Mouse (Mus musculus) kidney, embryonic 15.5 days (tissue): ENCODE measurements around the gene Pdzd2. TPM values are rescaled to one million over a fixed set of nuclear protein-coding genes. Genes with fewer than 3 reads are reported as not detected.

Source experiments
- ATAC-seq: fragments of 200-750 bp; cut with Nextera tagmentation; replicated peaks from 2 replicates; pipeline ENCODE4 v1.8.0; 2017; ENCODE audit warnings: moderate TSS enrichment; ENCODE audit not compliant: low FRiP score
- H3K27ac ChIP-seq: fragments of 300-500 bp; sonication (generic); 2 replicates; pipeline ENCODE4 v1.5.1; 2015; ENCODE audit warnings: mild to moderate bottlenecking, inconsistent platforms
- H3K27me3 ChIP-seq: fragments of 300-500 bp; sonication (generic); 2 replicates; pipeline ENCODE4 v1.6.1; 2015; ENCODE audit warnings: inconsistent platforms
- H3K36me3 ChIP-seq: fragments of 300-500 bp; sonication (generic); 2 replicates; pipeline ENCODE4 v1.6.1; 2015; ENCODE audit warnings: inconsistent platforms
- H3K4me1 ChIP-seq: fragments of 300-500 bp; sonication (generic); 2 replicates; pipeline ENCODE4 v1.6.1; 2015; ENCODE audit warnings: inconsistent platforms
- H3K4me2 ChIP-seq: fragments of 300-500 bp; sonication (generic); 2 replicates; pipeline ENCODE4 v1.6.1; 2015; ENCODE audit warnings: moderate library complexity, mild to moderate bottlenecking, inconsistent platforms
- H3K4me3 ChIP-seq: fragments of 300-500 bp; sonication (generic); replicated peaks from 2 replicates; pipeline ENCODE4 v1.5.1; 2015; ENCODE audit warnings: mild to moderate bottlenecking, inconsistent platforms
- H3K9ac ChIP-seq: fragments of 300-500 bp; sonication (generic); 2 replicates; pipeline ENCODE4 v1.6.1; 2015; ENCODE audit warnings: mild to moderate bottlenecking, inconsistent platforms
- H3K9me3 ChIP-seq: fragments of 300-500 bp; sonication (generic); replicated peaks from 2 replicates; pipeline ENCODE4 v1.6.1; 2016; ENCODE audit warnings: inconsistent platforms
- WGBS: fragments of 180-500 bp; shearing (Covaris S2); methylation state at CpG from one replicate; pipeline ENCODE4 v1.1.7; 2015; ENCODE audit warnings: mixed read lengths; 5-methylcytosine and 5-hydroxymethylcytosine counted together
- polyA plus RNA-seq: library from polyadenylated mRNA; unstranded; fragments of >200 nt; fragmentation: Nextera tagmentation; extraction: Ambion mirVana; gene quantifications from 2 replicates; pipeline ENCODE4 v1.2.1, GENCODE M21; 2015

Gene Pdzd2
- polyA plus RNA-seq, 1 experiment from 2014 or later: 41.3 TPM

DNA sequence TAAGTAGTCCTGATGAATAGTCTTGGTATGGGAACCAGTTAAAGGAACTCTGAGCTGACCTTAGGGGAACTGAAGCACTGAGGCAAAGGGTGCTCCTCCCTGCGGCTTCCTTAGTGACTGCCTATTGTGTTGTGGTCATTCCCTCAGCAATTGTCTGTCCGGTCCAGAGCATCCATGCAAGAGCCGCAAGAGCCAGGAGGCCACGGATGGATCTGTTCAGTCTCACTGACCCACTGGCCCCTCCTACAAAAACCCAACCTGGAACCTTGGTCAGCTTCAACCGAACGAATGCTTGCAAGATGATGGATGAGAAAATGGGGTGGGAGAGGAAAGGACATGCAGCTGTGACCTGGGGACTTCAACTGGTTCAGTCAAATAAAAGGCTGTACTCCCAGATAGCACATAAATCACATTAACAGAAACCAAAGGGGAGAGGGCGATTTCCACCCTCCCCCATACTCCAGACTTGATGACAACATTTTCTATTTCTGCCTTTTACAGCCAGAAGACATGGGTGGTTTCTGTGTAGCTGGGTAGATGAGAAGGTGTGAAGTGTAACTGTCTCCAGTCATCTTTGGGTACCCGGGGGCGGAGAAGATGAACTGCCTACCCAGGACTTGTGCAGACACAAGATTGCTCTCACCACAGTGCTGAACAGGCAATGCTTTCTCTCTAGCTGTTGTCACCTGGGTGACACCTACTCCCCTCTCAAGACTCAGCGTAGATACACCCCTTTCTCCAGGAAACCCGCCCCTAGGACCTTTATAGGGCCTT lies 181.9 kb downstream of the Pdzd2 start:
- Histone ChIP-seq H3K27ac (no peak overlapping the region), H3K4me2 (no peak overlapping the region), H3K4me1 (peaks cover 41% of the 10 kb centered on the region), H3K27me3 (no peaks in the 10 kb centered on the region), H3K36me3 (no peaks in the 10 kb centered on the region), H3K9me3 (no peaks in the 10 kb centered on the region), H3K4me3 (no peak overlapping the region), H3K9ac (no peak overlapping the region)
- WGBS: 45% methylated on average over 11 of the region's 11 CpGs
- peak; percentile 24; the same call in 1 of the 2 replicates for ATAC-seq

GRCm38 (mm10) chr15:12553211-12553610 lies 186.5 kb downstream of the Pdzd2 start:
- no peak for ATAC-seq
- Histone ChIP-seq H3K27ac (no peak overlapping the region), H3K4me1 (peaks cover 40% of the 10 kb centered on the region), H3K4me3 (no peak overlapping the region), H3K4me2 (no peak overlapping the region), H3K36me3 (no peaks in the 10 kb centered on the region), H3K9ac (no peak overlapping the region), H3K27me3 (no peaks in the 10 kb centered on the region), H3K9me3 (no peaks in the 10 kb centered on the region)
- 57% methylated on average over 3 of the region's 3 CpGs for WGBS

DNA sequence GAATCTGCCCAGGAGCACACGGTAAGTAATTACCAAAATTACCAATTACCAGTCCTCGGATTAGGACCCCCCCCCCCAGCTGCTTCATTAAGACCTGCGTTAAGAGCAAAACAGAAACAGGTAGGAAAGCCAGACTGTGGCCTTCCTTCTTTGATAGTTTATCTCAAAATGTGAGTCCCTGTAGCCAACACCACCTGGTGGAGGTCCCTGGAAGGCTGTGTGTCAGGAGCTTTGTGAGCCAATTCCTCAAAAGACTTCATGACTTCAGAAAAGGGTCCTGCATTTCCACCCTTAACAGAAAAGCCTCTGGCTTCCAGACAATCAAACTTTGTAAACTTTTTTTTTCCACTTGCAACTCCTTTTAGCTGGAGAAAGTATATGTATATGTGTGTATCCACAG lies 188.8 kb downstream of the Pdzd2 start:
- no peak for ATAC-seq
- no peak overlapping the region for H3K4me3 ChIP-seq
- H3K9me3 ChIP-seq: no peaks in the 10 kb centered on the region
- H3K27me3 ChIP-seq: no peaks in the 10 kb centered on the region
- H3K27ac ChIP-seq: peak overlapping the region; percentile 85; the same call in 1 of the 2 replicates
- H3K4me1 ChIP-seq: peaks cover 49% of the 10 kb centered on the region
- peak overlapping the region; percentile 95 for H3K4me2 ChIP-seq
- no peak overlapping the region for H3K9ac ChIP-seq
- no peaks in the 10 kb centered on the region for H3K36me3 ChIP-seq
- 33% methylated on average over 3 of the region's 3 CpGs for WGBS

DNA sequence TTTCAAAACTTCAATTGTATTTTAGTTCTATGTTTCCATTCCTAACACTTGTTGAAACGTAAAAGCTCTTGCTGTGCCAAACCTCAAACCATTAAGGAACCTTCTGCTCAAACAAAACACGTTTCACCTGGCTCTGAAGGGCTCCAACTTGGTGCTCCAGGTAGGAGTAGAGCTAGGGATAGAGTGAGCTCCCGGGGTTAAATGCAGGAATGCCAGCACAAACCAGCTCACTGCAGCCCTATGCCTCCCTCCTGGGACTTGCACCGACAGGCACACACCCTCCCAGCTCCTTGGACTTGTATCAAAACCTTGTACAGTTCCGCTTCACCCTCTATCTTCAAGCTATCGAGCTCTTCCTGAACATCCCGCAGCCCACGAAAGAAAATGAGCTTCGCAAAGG lies 189.3 kb downstream of the Pdzd2 start:
- peak overlapping the region; percentile 85 for H3K27ac ChIP-seq
- 22% methylated on average over 9 of the region's 9 CpGs for WGBS

DNA sequence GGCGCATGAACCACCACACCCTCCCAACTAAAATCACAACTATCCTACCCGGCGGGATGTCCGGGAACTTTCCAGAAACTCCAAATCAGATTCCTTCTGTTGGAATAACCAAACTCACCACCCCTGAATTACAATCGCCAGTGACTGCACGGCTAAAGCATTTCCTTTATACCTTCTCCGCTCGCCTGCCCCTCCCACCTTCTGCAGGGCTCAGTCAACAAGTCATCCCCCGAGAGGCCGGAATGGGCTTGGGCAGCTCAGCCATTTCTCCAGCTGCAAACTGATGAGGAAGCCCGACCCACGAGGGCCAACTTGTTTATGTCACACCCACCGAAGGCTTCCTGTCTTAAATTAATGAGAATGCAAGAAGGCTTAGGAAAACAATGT lies 189.8 kb downstream of the Pdzd2 start:
- under 1% methylated on average over 13 of the region's 13 CpGs for whole genome bisulfite sequencing
- H3K9me3 ChIP-seq: no peaks in the 10 kb centered on the region

More for the DNA sequence above, 189.3 kb downstream of the Pdzd2 start:
- H3K27me3 ChIP-seq: no peaks in the 10 kb centered on the region
- peak overlapping the region; percentile 95 for H3K4me2 ChIP-seq
- peaks cover 54% of the 10 kb centered on the region for H3K4me1 ChIP-seq
- no peaks in the 10 kb centered on the region for H3K9me3 ChIP-seq
- no peaks in the 10 kb centered on the region for H3K36me3 ChIP-seq
- peak overlapping the region; percentile 61 for H3K4me3 ChIP-seq
- ATAC-seq: no peak
- no peak overlapping the region for H3K9ac ChIP-seq

GRCm38 (mm10) chr15:12549271-12549918 lies 190.3 kb downstream of the Pdzd2 start:
- no peaks in the 10 kb centered on the region for H3K36me3 ChIP-seq
- ATAC-seq: peak; percentile 73
- no peaks in the 10 kb centered on the region for H3K27me3 ChIP-seq
- H3K4me2 ChIP-seq: peak overlapping the region; percentile 95
- peak overlapping the region; percentile 61 for H3K4me3 ChIP-seq
- H3K9ac ChIP-seq: peak overlapping the region; percentile 63
- WGBS: 1% methylated on average over 28 of the region's 28 CpGs
- H3K27ac ChIP-seq: peak overlapping the region; percentile 85
- H3K9me3 ChIP-seq: no peaks in the 10 kb centered on the region
- peaks cover 64% of the 10 kb centered on the region for H3K4me1 ChIP-seq

More for the DNA sequence above, 189.8 kb downstream of the Pdzd2 start:
- Histone ChIP-seq H3K36me3 (no peaks in the 10 kb centered on the region), H3K4me3 (peak overlapping the region; percentile 61), H3K4me1 (peaks cover 59% of the 10 kb centered on the region), H3K27ac (peak overlapping the region; percentile 85), H3K9ac (peak overlapping the region; percentile 63), H3K27me3 (no peaks in the 10 kb centered on the region), H3K4me2 (peak overlapping the region; percentile 95)
- peak; percentile 74 for ATAC-seq

DNA sequence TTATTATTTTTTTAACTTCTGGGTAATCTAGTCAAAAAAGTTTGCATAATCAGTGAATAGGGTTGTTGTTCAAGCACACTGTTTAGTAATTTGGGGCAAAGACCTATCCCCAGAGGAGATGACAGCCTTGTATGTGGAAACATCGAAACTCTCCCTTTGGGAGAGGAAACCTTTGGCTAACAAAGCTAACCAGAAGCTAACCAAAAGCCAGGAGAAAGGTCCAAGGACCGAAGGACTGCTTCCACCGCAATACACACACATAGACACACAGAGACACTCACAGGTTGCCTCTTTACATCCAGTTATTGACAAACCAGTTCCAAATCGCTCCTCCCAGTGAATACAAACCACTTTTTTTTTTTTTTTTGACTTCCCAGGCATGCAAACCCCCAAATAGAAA lies 191.0 kb downstream of the Pdzd2 start:
- H3K27ac ChIP-seq: peak overlapping the region; percentile 85
- ATAC-seq: no peak
- H3K27me3 ChIP-seq: no peaks in the 10 kb centered on the region
- H3K4me1 ChIP-seq: peaks cover 66% of the 10 kb centered on the region
- peak overlapping the region; percentile 95 for H3K4me2 ChIP-seq
- H3K9me3 ChIP-seq: no peaks in the 10 kb centered on the region
- 28% methylated on average over 4 of the region's 4 CpGs for WGBS
- peak overlapping the region; percentile 61 for H3K4me3 ChIP-seq
- no peaks in the 10 kb centered on the region for H3K36me3 ChIP-seq
- H3K9ac ChIP-seq: peak overlapping the region; percentile 63

GRCm38 (mm10) chr15:12547640-12548405 lies 191.9 kb downstream of the Pdzd2 start:
- Histone ChIP-seq H3K4me1 (peaks cover 69% of the 10 kb centered on the region), H3K4me2 (peak overlapping the region; percentile 95)
- ATAC-seq: no peak

DNA sequence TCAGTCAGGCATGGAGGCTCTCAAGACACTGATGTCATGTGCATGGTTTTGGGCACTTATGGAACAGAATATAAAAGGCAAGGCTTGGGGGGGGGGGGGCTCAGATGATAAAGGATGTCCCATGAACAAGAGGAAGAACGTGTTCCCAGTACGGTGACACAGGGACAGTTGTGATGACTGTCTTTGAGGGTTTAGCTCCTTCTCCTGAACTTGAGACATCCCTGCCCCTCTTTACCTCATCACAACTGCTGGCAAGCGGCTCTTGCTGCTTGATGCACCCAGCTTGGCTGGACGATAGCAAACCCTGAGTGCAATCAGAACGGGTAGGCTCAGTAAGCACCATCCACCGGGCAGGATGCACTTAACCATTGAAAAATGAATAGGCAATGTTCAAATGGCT lies 192.9 kb downstream of the Pdzd2 start:
- 45% methylated on average over 6 of the region's 6 CpGs for WGBS
- H3K9me3 ChIP-seq: no peaks in the 10 kb centered on the region
- peak overlapping the region; percentile 58 for H3K27ac ChIP-seq
- ATAC-seq: no peak
- peak overlapping the region; percentile 95 for H3K4me2 ChIP-seq
- H3K4me1 ChIP-seq: peaks cover 69% of the 10 kb centered on the region
- H3K36me3 ChIP-seq: no peaks in the 10 kb centered on the region
- no peaks in the 10 kb centered on the region for H3K27me3 ChIP-seq
- peak overlapping the region; percentile 19 for H3K4me3 ChIP-seq
- 0 out of 2 replicates have a peak overlapping the region, but pooled peaks have one; percentile 17 for H3K9ac ChIP-seq

More at GRCm38 (mm10) chr15:12547640-12548405, 191.9 kb downstream of the Pdzd2 start:
- Histone ChIP-seq H3K4me3 (peak overlapping the region; percentile 61), H3K27ac (no peak overlapping the region), H3K9me3 (no peaks in the 10 kb centered on the region), H3K9ac (no peak overlapping the region), H3K27me3 (no peaks in the 10 kb centered on the region), H3K36me3 (no peaks in the 10 kb centered on the region)
- WGBS: 61% methylated on average over 5 of the region's 5 CpGs

DNA sequence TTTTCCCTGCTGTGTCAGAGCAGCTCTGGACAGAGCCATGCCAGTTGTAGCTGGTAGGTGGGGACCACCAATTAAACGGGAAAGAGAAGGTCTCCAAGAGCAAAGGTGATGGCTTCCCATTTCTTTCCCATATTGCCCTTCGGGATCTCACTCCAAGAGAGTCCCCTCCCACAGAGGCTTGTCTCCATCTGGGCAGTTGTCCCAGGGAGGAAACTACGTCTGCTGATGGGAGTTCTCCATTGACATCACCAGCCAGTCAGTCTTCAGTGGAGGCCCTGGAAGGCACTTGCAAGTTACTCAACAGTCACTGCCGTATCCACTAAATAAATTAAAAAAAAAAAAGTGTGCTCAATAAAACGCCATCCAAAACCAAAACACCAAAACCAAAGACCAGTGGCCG lies 194.1 kb downstream of the Pdzd2 start:
- Histone ChIP-seq H3K27me3 (no peaks in the 10 kb centered on the region), H3K36me3 (no peaks in the 10 kb centered on the region), H3K4me2 (0 out of 2 replicates have a peak overlapping the region, but pooled peaks have one; percentile 3), H3K27ac (peak overlapping the region; percentile 75), H3K4me3 (no peak overlapping the region), H3K4me1 (peaks cover 65% of the 10 kb centered on the region), H3K9ac (no peak overlapping the region), H3K9me3 (no peaks in the 10 kb centered on the region)
- 34% methylated on average over 6 of the region's 6 CpGs for WGBS
- ATAC-seq: no peak

DNA sequence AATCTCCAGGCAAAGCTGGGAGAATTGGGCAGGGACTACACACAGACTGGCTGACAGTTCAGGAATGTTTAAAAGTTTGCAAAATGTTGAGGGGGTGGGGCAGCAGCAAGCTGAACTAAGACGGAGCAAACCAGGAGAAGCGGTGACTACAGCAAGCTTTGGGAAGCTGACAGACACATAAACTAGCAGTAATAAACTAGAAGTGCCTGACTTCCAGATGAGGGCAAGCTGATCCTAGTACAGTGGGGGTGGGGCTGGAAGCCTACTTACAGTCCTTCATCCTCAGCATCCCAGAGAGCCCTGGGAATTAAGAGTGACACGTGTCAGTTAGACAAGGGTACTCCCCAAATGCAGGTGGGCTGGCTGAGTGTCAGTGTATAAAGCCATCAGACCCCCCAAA lies 194.5 kb downstream of the Pdzd2 start:
- H3K27me3 ChIP-seq: no peaks in the 10 kb centered on the region
- peak overlapping the region; percentile 75 for H3K27ac ChIP-seq
- H3K9ac ChIP-seq: no peak overlapping the region
- no peak overlapping the region for H3K4me3 ChIP-seq
- no peaks in the 10 kb centered on the region for H3K9me3 ChIP-seq
- peak; percentile 49 for ATAC-seq
- peaks cover 61% of the 10 kb centered on the region for H3K4me1 ChIP-seq
- 25% methylated on average over 3 of the region's 3 CpGs for WGBS
- no peak overlapping the region for H3K4me2 ChIP-seq
- no peaks in the 10 kb centered on the region for H3K36me3 ChIP-seq
